Mouse (Mus musculus): ENCODE measurements at regions not wholly inside any gene's neighbourhood (a gene's known extent, or its start where the extent isn't known, plus 50 kb on each side); places are given as distances from the start of the nearest gene placed in this dataset.
A peak's percentile ranks its signal among the peaks of the same experiment; 100 is the strongest.

DNA sequence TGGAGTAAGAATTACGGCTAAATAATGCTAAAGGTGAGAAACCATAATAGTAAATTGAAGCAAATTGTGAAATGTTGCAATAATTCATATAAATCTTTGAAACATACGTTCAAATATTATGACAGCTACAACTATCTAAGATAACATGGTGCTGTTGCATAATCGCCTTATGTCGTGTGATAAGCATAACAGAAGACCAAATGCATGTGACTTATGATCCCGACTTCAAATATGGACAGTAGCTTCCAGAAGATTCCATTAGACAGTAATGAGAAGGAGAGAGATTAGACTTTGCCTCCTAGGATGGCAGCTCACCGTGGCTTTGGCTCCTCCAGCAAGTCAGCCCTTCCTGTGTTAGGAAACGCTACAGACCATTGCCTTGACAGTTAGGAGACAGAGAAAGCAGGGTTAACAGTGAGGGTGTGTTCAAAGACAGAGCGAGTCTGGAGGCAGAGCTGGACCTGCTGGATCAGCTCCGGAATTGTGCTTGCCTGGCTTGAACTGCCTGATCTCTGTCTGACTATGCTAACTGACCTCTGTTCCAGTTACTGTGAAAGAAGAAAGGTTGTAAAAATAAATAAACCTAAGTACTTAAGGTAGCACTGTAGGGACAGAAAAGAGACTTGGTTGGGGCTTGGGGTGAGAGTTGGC is 434.6 kb upstream of the Tle4 start:
- DNase-seq = no peak

DNA sequence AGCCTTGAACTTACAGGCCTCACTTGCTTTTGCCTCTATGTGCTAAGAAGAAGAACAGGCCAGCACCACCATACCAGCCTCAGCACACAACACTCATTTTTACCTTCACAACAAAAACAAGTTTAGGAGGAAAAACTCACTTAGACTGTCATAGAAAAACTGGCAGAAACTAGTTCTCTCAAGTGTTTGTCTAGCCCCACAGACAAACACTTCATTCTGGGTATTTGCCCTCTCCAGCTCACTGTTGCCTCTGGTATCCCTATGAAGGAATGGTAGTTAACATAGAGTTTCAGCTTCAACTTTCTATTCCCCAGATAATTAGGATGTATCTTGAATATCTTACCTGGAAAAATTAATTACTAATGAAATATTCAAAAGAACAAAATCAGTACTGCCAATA is 433.6 kb upstream of the Tle4 start:
- DNase-seq = no peak

DNA sequence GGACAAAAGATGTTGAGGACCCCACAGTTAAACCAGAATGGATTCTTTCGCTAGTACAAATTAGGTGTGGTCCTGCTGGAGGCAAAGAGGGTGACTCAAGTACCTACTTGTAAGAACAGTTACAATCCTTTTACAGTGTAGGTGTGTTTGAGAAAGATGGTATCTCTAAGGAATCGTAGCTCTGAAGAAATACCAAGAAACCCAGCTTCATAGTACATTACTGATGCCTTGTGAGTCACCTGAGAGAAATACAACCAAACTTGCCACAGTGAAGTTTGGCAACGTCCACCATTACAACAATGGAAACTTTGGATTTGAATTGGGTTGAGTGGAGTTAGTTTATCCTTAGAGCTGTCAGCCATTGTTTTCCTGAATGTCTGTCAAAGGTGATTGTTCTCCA is 405.7 kb upstream of the Tle4 start:
- DNase-seq = no peak

DNA sequence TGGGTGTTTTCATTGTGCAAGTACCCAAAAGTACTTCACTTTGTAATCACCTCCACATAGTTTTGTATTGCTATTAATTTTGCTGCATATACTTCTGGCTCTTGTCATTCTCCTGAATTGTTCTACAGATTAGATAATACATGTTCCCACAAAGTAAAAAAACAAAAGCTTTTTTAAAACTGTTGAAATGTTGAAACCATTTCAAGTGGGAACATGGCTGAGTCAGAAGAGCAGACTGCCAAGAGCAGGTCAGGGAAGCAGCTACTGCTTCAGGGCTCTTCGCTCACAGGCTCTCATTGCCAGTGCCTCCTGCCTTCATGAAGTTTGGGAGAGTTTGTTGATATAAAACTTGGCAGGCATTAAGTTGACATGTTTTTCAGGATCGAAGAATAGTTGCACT is 395.5 kb upstream of the Tle4 start:
- DNase-seq = no peak

DNA sequence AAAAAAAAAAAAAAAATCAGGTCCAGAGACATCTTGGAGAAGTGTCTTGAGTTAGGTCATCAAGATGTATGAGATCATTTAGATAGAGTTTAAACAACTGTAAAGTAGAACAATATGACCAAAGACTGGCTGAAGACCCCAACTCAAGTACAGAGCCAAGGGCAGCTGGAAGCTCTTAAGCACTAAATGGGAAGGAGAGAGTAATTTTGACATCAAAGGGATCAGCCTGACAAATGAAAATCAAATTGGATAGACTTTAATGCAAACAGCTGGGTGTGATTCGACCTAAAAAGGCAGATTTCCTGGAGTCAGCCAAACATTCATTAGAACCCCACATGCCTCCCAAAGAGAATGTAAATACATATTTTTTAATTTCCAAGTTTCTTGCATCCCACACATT is 372.3 kb upstream of the Tle4 start:
- no peak for DNase-seq

DNA sequence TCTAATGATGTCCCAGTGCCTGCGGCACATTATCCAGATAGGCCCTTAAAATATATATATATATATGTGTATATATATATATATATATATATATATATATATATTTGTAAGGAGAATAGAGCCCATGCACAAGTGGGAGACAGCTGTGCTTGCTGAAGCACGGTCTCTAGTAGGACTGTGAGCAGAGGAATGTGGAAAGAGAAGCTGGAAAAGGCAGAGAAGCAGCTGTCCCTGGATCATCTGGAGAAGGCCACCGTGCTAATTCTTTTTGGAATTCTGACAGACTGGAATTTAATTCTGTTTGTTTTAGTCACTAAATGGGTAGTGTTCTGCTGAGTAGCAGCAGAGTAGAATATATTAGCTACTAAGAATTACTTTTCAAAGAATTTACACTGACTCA is 370.4 kb upstream of the Tle4 start:
- DNase-seq = no peak

DNA sequence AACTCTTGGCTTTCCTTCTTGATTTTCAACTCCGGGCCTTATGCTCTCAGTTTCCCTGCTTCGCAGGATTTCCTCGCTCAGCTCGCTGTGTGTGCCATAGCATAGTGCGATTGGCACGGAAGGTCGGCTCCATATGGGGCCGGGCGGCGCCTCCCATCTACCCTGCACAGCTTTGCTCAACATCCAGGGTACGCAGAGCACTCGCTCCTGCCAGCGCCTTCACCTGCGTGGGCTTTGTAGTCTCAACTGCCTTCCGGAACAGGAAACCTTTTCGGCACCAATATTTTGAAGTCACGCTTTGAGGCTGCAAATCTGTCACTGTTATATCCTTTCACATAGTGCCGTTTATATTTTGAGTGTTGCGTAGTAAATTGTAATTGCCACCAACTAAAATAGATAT is 359.9 kb upstream of the Tle4 start:
- DNase-seq = no peak

DNA sequence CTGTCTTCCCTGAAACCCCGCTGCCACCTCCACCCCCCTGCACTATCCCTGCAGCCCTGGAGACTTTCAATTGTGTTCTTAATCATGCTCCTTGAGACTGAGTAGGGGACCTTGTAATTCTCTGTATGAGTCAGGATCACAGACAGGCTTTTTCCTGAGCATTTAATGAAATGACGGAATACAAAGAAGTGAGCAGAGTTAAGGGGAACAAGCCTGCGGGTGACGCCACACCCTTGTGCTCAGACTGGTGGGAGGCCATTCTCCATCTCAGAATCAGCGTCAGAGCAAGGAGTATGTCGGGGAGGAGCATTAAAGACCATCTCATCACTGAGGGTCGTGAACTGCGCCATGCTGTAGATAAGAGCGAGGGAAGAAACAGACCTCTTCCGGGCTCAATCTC is 359.3 kb upstream of the Tle4 start:
- DNase-seq = no peak

DNA sequence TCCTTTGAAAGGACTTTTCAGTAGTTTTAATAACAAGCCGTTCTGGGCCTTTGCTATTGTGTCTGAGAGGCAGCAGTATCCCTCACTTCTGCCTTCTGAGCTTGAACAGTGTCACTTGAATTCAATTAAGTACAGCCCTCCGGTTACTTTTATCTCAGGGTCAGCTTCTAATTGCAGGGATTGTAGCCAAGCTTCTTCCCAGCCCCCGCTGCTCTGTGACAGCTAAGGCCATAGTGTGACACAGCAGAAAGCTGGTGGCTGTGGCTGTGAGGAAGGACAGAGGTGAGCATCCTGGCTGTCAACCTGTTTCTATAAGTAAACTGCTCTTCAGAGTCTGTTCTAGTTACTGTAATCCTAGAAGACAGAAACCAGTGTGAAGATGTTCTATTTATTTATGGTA is 358.5 kb upstream of the Tle4 start:
- DNase-seq = no peak

DNA sequence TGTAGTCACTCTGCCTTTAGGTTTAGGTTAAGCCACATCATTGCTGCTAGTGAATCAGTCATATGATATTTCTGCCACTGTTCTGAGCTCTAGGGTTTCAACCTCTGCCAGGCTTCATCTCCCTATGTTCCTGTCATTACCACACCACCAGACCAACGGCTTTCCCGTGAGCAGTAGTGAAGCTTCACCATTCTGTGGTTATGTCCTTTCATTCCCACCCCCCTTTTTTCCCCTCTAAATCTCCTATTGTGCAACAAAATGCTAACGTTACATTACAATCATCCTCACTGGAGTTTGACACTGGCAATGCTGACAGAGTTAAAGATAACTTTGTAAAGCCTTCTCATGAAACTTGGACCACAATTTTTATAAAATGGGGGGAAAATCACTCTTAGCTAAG is 358.1 kb upstream of the Tle4 start:
- no peak for DNase-seq

DNA sequence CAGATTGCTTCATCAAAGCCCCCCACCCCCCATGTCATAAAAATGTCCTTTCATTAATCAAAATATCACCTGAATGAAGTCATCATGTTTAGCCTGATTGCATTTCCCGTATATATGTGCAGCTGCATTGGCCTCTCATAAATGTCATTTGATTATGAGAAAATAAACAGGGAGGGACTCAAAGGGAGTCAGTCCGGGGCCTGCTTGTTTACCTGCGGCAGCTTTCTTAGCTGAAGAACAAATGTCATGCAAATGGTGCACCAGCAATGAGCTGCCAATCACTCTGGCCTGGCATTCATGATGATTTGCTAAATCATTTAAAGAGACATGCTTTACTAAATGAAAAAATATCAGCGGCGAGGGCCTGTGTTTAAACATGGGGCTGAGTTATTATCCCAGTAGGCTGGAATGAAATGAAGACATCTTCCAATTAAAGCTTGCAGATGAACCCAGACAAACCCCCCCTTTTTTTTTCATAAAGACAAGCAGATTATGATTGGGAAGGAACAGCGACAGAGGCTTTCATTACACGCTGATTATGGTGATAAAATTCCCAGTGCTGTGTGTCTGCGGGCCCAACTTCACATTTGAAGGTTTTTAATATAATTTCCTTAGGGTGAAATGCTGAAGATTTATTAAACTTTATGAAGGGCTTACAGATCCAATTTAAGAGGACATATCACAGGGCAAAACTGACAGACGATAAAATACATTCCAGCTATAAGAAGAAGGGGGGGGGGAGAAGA is 342.5 kb upstream of the Tle4 start:
- DNase-seq = no peak

DNA sequence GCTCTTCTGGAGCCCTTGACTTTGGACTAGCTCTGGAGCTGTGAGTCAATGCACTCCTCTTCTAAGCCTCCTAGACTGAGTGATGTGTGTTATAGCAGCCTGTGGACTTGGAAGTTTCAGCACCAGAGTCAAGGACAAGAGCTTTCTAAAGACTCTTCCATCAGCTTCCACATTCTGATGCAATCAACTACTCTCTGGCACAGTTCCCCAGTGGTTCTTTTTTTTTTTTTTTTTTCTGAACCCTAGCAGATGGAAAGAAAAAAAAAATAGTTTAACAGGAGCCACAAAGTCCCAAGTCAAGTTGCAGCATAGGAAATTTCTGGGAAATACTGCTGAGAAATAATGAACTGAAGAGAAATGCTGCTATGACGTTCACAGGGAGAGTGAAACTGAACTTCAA is 324.4 kb upstream of the Tle4 start:
- no peak for DNase-seq

DNA sequence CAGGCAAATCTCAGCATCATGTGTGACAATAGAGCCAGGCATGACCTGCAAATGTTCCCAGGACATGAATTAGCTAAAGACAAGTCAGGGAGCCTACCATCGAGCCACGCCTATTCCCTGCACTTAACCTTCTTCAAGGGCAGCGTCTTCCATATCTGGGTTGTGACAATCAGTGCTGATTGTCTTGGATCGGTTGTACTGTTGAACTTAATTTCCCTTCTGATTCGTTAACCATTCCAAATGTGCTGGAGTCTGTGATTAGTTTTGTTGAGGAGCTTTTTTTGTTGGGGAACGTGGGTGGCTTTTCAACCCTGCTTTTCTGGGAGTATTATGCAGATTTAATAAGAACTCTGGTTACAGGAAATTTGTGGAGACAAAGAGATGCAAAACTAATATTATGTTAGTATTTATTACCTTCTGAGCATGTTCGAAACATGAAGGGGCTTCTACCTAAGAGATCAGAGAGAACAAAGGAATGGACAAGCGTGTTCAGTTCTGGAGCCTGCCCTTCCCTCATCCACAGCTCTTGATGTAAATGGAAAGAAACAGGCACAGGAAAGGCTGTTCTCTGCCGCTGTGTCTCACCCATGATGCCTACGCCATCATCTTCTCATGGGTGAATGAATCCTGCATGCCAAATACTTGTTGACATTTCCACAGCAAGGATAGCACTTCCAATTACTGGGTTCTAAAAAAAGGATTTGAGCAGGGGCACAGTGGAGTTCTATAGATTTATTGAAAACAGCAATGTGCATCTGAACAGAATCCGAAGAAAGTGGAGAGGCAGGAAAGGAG is 313.4 kb upstream of the Tle4 start:
- no peak for DNase-seq

DNA sequence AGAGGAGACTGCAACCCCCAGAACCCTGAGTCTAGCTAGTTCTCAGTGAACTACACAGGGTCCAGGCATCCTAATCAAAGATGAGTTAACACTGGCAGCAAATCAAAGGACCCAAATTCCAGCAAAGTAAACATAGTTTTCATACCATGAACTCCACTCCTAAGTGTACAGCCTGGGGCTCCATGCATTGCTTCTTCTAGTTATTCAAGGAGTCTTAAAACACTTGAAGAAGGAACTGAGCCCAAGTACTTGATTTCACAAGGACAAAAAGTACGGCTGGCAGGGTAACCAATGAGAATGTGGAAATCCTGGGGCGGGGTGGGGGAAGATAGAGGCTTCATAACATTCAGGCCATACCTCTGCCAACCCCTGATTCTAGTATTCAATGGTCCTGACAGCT is 297.0 kb upstream of the Tle4 start:
- DNase-seq = no peak

DNA sequence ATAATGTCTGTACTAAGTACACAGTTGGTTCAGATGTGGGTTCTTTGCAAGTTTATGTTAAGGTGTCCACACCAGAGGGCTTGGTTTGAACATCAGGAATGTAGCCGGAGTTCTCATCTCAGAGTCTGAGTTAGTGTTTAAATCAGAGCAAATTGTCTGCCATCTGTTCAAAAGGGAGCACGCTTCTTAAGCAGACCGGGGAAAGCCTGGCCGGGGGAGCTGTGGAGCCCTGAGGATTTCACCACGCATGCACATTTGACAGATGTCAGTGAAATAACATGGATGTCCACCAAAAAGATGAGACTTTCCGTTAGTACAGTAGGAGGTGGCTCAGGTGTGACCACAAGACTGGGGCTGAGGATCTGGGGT is 294.5 kb upstream of the Tle4 start:
- no peak for DNase-seq

DNA sequence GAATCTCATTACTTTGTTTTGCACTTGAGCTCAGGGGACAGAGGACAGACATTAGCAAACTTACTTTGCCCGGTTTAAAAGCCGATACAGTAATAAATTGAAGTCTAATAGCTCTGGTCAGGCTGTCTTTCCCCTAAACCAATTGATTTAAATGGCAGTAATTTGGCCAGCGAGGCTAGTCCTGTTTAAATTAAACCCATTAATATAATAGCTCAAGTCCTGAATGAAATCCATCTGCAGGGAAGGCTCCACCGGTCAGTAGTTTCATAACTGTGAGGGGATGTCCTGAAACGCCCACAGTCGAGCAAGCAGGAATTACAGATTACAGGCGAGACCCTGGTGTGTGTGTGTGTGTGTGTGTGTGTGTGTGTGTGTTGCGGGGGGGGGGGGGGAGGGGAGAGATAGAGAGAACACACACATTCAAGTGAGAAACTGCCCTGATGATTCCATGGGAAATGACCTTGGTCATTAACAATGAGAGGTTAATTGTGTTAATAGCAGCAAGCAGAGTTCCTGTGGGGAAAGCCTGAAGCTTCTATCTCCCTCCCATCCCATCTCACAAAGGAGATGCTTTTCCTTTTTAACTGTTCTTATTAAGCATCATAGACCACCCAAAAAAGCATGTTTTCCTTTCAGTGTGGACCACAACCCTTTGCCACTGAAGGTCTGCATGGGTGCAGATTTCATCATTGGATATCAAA is 294.0 kb upstream of the Tle4 start:
- DNase-seq = no peak

DNA sequence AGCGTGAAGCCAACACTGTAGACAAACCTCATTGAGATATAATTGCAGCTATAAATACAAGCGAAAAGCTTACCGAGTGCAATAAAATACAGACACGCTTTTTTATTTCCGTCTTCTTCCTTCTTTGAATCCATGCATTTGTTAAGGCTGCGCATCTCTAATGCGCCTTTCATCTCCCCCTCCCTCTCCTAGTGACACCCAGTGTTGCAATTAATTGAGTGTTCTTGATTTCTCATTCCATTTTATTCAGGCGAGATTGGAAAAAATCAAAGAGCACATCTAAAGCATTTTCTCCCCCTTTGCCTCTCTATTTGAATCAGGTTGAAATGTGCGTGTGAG is 293.2 kb upstream of the Tle4 start:
- no peak for DNase-seq

DNA sequence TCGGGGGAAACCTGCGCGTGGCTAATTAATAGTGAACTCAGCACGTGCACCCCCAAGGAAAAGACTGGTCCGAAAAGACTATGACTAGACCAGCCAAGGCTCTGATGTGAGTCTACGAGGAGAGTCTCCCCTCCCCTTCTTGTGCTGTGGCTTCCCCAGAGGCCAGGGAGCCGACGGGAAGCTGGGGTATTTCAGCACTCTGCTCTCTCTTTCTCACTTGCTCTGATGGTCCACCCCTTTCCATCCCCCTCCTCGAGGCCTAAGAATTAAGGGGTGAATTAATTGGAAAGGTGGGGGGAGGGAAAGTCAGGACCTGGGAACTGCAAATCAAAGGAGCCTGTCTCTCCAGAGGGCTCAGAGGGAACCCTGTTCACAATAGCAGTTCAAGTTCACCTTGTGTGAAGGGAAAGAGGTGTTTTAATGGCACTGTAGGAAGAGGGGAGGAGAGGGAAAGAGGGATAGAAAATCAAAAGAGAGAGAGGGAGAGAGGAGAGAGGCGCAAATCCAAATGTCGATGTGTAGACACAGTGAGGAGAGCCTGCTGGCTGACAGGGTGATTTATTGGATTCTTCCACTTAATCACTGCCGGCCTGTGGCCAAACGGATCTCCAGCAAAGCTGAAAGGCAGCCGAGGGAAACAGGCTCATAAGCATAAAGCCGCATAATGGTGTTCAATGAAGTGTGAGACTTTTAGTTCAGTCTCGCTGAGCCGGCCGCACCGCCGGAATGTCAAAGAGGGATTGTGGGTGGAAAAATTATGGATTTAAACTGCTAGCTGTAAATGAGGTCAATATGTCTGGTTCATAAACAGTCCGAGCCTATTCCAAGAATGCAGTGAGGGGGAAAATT is 292.6 kb upstream of the Tle4 start:
- peak; percentile 72 to 78 for DNase-seq

DNA sequence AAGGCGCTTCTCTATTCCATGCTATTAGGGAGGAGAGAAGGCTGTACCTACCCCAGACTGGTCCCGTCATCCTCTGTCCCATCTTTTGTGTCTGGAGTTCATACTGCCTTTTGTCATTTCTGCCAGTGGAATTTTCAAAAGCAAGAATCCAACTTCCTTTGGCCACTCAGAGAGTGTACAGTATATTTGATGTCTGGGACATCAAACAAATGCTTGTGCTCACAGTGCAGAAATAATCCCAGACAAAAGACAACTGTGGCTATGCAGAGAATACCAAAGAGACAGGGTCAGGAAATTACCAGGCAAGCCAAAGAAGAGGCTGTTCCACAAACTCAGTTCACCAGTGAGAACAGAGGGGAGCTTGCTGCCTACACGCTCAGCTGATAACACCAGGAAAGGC is 291.9 kb upstream of the Tle4 start:
- DNase-seq = no peak

DNA sequence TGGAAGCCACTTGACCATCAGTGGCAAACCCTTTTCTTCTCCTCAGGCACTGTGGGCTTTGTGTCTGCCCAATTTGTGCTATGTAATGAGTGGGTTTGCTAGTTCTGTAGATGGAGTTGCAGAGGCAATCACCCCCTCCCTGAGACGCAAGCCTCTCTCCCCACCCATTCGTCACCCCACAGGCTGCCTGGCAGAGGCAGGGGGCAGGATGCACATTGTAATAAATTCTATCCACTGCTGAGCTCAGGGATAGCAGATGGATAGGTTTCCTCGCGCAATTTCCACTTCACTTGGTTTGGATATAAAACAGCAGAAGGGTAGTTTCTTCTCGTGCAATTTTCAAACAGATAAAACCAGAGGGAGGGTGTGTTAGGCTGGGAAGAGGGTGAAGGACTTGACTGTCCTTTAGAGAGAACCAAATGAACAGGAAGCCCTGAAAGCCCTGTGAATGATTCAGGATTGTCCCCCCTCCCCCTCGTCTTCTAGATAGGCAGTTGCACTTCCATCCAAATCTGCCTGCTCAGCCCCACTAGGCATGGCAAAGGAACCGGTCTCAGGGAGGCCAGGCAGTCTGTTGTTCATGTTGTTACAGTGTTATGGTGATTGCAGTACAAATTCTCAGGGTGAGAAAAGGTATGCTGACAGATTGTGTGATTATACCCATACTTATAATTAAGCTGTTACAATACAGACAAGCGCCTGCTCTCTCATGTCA is 286.0 kb upstream of the Tle4 start:
- no peak for DNase-seq

DNA sequence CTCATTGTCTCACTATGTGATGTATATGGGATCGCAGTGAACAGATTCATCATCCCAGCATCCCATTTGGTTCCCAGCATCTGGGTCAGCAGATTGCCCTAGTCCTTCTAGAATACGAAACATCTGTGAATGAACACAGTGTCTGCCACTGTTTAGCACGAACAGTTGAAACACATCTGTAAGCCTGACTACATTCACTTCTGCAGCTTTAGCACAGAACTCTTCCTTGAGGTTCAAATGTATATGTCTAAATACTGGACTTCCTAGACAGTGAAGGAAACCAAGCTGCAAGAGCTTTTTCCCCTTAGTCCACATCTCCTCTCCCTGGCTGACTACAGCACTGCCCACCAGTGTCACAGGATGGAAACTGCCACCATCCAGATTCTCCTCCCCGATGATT is 283.0 kb upstream of the Tle4 start:
- no peak for DNase-seq

DNA sequence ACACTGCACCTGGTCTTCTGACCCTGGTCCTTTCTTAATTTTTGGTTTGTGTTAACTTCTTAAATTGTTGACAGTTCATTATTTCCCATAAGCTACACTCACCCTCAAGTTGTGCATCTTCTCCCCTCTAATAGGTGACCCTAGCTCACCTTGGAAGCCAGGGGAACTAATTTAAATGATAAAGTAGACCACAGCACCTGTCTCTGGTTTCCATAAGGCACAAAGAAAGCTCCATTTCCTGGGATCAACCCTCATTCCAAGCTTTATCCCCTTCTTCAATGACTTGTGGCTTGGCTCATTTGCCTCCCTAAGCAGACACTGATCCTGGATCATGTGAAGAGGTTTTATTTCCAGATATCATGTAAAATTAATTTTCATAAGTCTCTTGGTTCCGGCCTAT is 276.1 kb upstream of the Tle4 start:
- DNase-seq = no peak

All from kidney, postnatal 25 days (tissue).